Mouse (Mus musculus): ENCODE data around the gene Olfr1350. TPM values are rescaled to one million over a fixed set of nuclear protein-coding genes. Genes with fewer than 3 reads are reported as not detected.
"Not testable (repeated sequence)": the region's sequence is repeated elsewhere in the genome, so short reads cannot be mapped to it uniquely, and the experiment has no call there.

Olfr1350 gene
- not detected in 2 replicates for polyA plus RNA-seq (2014; fragmentation: Nextera tagmentation; extraction: Ambion mirVana)

DNA sequence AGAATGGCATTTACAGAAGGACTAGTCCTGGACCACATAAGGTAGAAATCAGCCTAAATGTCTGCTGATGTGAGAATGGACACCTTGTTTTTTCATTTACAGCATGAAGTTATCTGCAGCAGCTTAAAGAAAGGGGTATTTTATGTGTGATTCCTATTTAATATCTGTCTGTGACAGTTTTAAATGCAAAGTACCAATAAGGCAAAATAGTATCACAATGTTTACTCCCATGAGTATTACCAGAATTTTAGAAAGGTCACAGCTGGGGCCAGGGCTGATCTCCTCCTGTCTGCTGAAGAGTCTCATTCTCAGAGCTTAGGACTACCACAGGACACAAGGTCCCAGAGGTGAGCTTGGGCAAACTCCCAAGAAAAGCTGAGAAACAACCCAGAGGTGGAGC is at the start of gene Olfr1350:
Olfr1350 (plus strand) TSS at position 301 of the 400 bp plus-strand sequence.
- Histone ChIP-seq H3K9me3 (ENCODE audit: control insufficient read depth, low read length) (0 out of 2 replicates have a peak, but pooled peaks cover 6% of the 10 kb centered on the region), H3K27ac (ENCODE audit: low read depth, low read length) (no peak within 1 kb of the TSS), H3K4me3 (ENCODE audit: low read depth, low read length) (no peak within 1 kb of the TSS), H3K27me3 (replicated peaks; ENCODE audit: control insufficient read depth, insufficient read depth, low read length) (no peaks in the 10 kb centered on the region), H3K4me2 (no peak within 1 kb of the TSS), H3K4me1 (replicated peaks; ENCODE audit: control insufficient read depth, insufficient read depth, low read length) (no peaks in the 10 kb centered on the region), H3K36me3 (ENCODE audit: control insufficient read depth, insufficient read depth, low read length) (no peaks in the 10 kb centered on the region), H3K9ac (ENCODE audit: low read depth, low read length) (no peak within 1 kb of the TSS)
- DNase-seq (ENCODE audit: low spot score) (no peak), ATAC-seq (replicated peaks; ENCODE audit: low FRiP score) (no peak)

DNA sequence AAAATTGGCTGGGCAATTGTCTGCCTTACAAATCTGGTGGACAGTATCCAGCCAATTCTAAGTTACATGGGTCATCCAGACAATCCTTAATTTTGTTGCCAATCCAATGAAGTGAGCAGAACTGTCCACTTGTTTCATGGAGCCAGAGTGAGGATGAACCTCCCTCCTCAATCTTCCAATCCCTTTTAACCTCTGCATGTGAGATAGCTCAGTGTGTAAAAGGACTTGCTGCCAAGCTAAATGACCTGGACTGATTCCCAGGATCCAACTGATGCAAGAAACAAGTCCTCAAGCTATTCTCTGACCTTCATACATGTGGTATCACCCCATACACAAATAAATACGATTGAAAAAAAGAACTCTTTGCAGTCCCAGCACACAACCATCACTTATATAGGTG is 43.0 kb upstream of the Olfr1350 start:
- H3K27ac ChIP-seq (ENCODE audit: low read depth, low read length), result no peak overlapping the region
- WGBS, result 17% methylated on average over 1 of the region's 1 CpGs

DNA sequence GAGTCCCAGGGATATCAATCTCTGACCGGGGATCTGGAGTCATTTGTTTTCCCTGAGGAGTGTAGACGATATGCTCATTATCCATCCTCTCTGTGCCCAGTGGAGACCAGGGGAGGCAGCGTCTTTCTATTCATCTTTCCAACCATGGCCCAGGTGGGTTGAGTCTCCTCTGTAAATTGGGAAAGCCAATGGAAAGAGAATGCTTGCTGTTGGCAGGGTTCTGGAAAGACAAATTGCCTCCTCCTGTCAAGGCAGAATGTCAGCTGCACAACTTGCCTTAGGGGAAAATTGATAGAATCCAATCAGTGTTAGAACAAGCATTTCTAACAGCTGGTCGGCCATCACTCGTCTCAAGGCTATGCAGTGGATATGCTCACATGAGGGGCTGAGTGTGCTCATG is 41.8 kb upstream of the Olfr1350 start, which contains the start of gene Olfr1349:
Olfr1349 (minus strand) TSS at position 101 of the 400 bp plus-strand sequence.
- ATAC-seq (replicated peaks; ENCODE audit: low FRiP score), result no peak
- no peak within 1 kb of the TSS for H3K4me3 ChIP-seq (ENCODE audit: low read depth, low read length)
- no peaks in the 10 kb centered on the region for H3K36me3 ChIP-seq (ENCODE audit: control insufficient read depth, insufficient read depth, low read length)
- H3K9ac ChIP-seq (ENCODE audit: low read depth, low read length), result no peak within 1 kb of the TSS
- H3K9me3 ChIP-seq (ENCODE audit: control insufficient read depth, low read length), result 0 out of 2 replicates have a peak, but pooled peaks cover 3% of the 10 kb centered on the region
- no peaks in the 10 kb centered on the region for H3K4me1 ChIP-seq (replicated peaks; ENCODE audit: control insufficient read depth, insufficient read depth, low read length)
- H3K4me2 ChIP-seq, result no peak within 1 kb of the TSS
- no peak within 1 kb of the TSS for H3K27ac ChIP-seq (ENCODE audit: low read depth, low read length)
- no peak for DNase-seq (ENCODE audit: low spot score)
- no peaks in the 10 kb centered on the region for H3K27me3 ChIP-seq (replicated peaks; ENCODE audit: control insufficient read depth, insufficient read depth, low read length)
- WGBS, result 81% methylated on average over 5 of the region's 5 CpGs

More for the DNA sequence above, 43.0 kb upstream of the Olfr1350 start:
- DNase-seq (ENCODE audit: low spot score) (no peak), ATAC-seq (replicated peaks; ENCODE audit: low FRiP score) (no peak)
- Histone ChIP-seq H3K9ac (ENCODE audit: low read depth, low read length) (no peak overlapping the region), H3K4me3 (ENCODE audit: low read depth, low read length) (no peak overlapping the region), H3K27me3 (replicated peaks; ENCODE audit: control insufficient read depth, insufficient read depth, low read length) (no peaks in the 10 kb centered on the region), H3K36me3 (ENCODE audit: control insufficient read depth, insufficient read depth, low read length) (no peaks in the 10 kb centered on the region), H3K4me1 (replicated peaks; ENCODE audit: control insufficient read depth, insufficient read depth, low read length) (no peaks in the 10 kb centered on the region), H3K4me2 (no peak overlapping the region), H3K9me3 (ENCODE audit: control insufficient read depth, low read length) (0 out of 2 replicates have a peak, but pooled peaks cover 5% of the 10 kb centered on the region)

DNA sequence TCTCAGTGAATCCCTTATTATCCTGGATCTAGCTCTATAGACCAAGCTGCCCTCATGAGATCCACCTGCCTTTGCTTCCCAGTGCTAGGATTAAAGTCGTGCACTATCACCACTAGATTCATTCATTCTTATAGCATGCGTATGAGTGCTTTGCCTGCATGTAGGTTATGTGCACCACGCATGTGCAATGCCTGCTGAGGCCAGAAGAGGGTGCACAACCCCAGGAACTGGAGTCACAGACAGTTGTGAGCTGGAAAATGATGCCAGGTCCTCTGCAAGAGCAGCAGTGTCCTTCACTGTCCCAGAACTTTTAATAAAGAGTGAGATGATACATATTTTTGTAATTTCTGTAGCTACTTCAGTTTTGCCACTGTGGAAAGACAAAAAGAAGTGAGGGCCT is 39.6 kb upstream of the Olfr1350 start:
- DNase-seq (ENCODE audit: low spot score), result no peak
- H3K9ac ChIP-seq (ENCODE audit: low read depth, low read length), result no peak overlapping the region
- H3K27ac ChIP-seq (ENCODE audit: low read depth, low read length), result no peak overlapping the region
- no peaks in the 10 kb centered on the region for H3K27me3 ChIP-seq (replicated peaks; ENCODE audit: control insufficient read depth, insufficient read depth, low read length)
- H3K4me3 ChIP-seq (ENCODE audit: low read depth, low read length), result no peak overlapping the region
- 0 out of 2 replicates have a peak, but pooled peaks cover 3% of the 10 kb centered on the region for H3K9me3 ChIP-seq (ENCODE audit: control insufficient read depth, low read length)
- no peaks in the 10 kb centered on the region for H3K36me3 ChIP-seq (ENCODE audit: control insufficient read depth, insufficient read depth, low read length)
- H3K4me2 ChIP-seq, result no peak overlapping the region
- 57% methylated on average over 3 of the region's 3 CpGs for WGBS
- no peaks in the 10 kb centered on the region for H3K4me1 ChIP-seq (replicated peaks; ENCODE audit: control insufficient read depth, insufficient read depth, low read length)
- no peak for ATAC-seq (replicated peaks; ENCODE audit: low FRiP score)

GRCm38 (mm10) chr7:6526141-6526540 is 38.5 kb upstream of the Olfr1350 start:
- DNase-seq (ENCODE audit: low spot score) (no peak), ATAC-seq (replicated peaks; ENCODE audit: low FRiP score) (no peak)
- 63% methylated on average over 5 of the region's 5 CpGs for WGBS
- no peak overlapping the region for H3K4me2 ChIP-seq
- no peak overlapping the region for H3K4me3 ChIP-seq (ENCODE audit: low read depth, low read length)
- H3K4me1 ChIP-seq (replicated peaks; ENCODE audit: control insufficient read depth, insufficient read depth, low read length), result no peaks in the 10 kb centered on the region
- no peaks in the 10 kb centered on the region for H3K36me3 ChIP-seq (ENCODE audit: control insufficient read depth, insufficient read depth, low read length)
- H3K27ac ChIP-seq (ENCODE audit: low read depth, low read length), result no peak overlapping the region
- no peak overlapping the region for H3K9ac ChIP-seq (ENCODE audit: low read depth, low read length)
- H3K27me3 ChIP-seq (replicated peaks; ENCODE audit: control insufficient read depth, insufficient read depth, low read length), result no peaks in the 10 kb centered on the region
- 0 out of 2 replicates have a peak, but pooled peaks cover 3% of the 10 kb centered on the region for H3K9me3 ChIP-seq (ENCODE audit: control insufficient read depth, low read length)

GRCm38 (mm10) chr7:6586096-6586759 is 21.6 kb downstream of the Olfr1350 start:
- Histone ChIP-seq H3K36me3 (ENCODE audit: control insufficient read depth, insufficient read depth, low read length) (no peaks in the 10 kb centered on the region), H3K4me3 (ENCODE audit: low read depth, low read length) (no peak overlapping the region), H3K27me3 (replicated peaks; ENCODE audit: control insufficient read depth, insufficient read depth, low read length) (no peaks in the 10 kb centered on the region), H3K4me1 (replicated peaks; ENCODE audit: control insufficient read depth, insufficient read depth, low read length) (no peaks in the 10 kb centered on the region), H3K9ac (ENCODE audit: low read depth, low read length) (no peak overlapping the region), H3K9me3 (ENCODE audit: control insufficient read depth, low read length) (no peaks in the 10 kb centered on the region), H3K27ac (ENCODE audit: low read depth, low read length) (no peak overlapping the region), H3K4me2 (no peak overlapping the region)
- no peak for DNase-seq (ENCODE audit: low spot score)
- 49% methylated on average over 8 of the region's 8 CpGs for WGBS
- ATAC-seq (replicated peaks; ENCODE audit: low FRiP score), result no peak

DNA sequence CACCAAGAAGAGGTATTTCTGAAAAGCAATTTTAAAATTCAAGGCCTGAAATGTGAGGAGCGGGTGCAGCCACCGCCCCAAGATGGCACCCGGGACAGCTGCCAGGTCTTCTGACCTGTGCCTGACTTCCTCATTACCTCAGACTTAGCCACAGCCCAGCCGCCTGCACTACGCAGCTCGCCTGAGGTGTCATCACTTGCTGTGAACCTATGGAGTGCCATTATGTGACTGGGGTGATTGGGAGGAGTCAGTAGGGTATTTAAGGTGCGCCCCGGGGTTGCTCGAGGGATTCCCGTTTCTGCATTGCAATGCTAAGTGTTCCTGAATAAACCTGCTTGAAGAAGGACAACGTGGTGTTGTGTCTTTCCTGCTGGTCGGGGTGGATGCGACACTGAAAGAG is 24.1 kb downstream of the Olfr1350 start:
- not testable (repeated sequence) for H3K4me3 ChIP-seq (ENCODE audit: low read depth, low read length); H3K4me2 ChIP-seq; ATAC-seq (replicated peaks; ENCODE audit: low FRiP score); H3K27me3 ChIP-seq (replicated peaks; ENCODE audit: control insufficient read depth, insufficient read depth, low read length); H3K4me1 ChIP-seq (replicated peaks; ENCODE audit: control insufficient read depth, insufficient read depth, low read length); H3K9ac ChIP-seq (ENCODE audit: low read depth, low read length); DNase-seq (ENCODE audit: low spot score); H3K27ac ChIP-seq (ENCODE audit: low read depth, low read length); H3K9me3 ChIP-seq (ENCODE audit: control insufficient read depth, low read length); H3K36me3 ChIP-seq (ENCODE audit: control insufficient read depth, insufficient read depth, low read length)
- WGBS, result 81% methylated on average over 13 of the region's 13 CpGs

DNA sequence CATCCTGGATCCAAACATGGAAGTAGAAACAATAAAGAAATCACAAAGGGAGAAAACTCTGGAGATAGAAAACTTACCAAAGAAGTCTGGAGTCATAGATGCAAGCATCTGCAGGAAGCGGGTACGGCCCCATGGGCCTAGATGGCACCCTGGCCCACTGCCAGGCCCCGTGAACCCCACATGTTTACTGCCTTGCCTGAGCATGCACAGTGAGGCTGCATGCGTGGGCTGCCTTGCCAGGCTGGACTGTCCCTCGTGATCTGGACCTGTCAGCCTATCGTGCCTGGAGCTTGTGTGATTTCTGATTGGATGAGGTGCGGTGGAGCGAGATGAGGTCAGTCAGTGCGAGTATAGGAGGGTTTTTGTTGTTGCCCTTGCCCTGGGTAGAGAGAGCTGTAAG is 38.7 kb downstream of the Olfr1350 start:
- ATAC-seq (replicated peaks; ENCODE audit: low FRiP score) (no peak), DNase-seq (ENCODE audit: low spot score) (no peak)
- Histone ChIP-seq H3K4me1 (replicated peaks; ENCODE audit: control insufficient read depth, insufficient read depth, low read length) (no peaks in the 10 kb centered on the region), H3K4me3 (ENCODE audit: low read depth, low read length) (no peak overlapping the region), H3K4me2 (no peak overlapping the region), H3K36me3 (ENCODE audit: control insufficient read depth, insufficient read depth, low read length) (no peaks in the 10 kb centered on the region), H3K27me3 (replicated peaks; ENCODE audit: control insufficient read depth, insufficient read depth, low read length) (no peaks in the 10 kb centered on the region), H3K9ac (ENCODE audit: low read depth, low read length) (no peak overlapping the region), H3K27ac (ENCODE audit: low read depth, low read length) (no peak overlapping the region), H3K9me3 (ENCODE audit: control insufficient read depth, low read length) (no peaks in the 10 kb centered on the region; the same call in 1 of the 2 replicates)
- 80% methylated on average over 9 of the region's 9 CpGs for WGBS
